Mouse (Mus musculus) layer of hippocampus, adult 9-10 months (tissue): Measurements from ENCODE around the gene H3f3a.
A peak's percentile ranks its signal among the peaks of the same experiment; 100 is the strongest.

ENCODE experiments used
- DNase-seq: peaks from one replicate; pipeline ENCODE4 v3.0.0; 2022; ENCODE audit warnings: low spot score

The H3f3a gene

GRCm38 (mm10) chr1:180822276-180822675 lies 8.5 kb upstream of the H3f3a start:
- DNase-seq: no peak

DNA sequence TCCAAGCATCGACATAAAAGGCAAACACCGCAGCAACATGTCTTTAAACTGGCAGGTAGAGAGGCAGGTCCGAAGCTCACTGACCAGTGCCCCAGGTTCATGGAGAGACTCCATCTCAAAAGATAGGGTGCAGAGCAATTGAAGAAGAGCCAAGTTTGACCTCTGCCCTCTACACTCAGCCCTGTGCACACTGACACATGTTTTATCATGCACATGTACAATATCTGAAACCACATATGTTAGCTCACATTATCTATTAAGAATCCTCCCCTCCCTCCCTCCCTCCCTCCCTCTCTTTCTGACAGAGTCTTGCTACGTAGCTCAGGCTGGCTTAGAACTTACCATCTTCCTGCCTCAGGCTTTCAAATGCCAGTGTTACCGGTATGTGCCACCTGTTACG lies 7.4 kb upstream of the H3f3a start:
- no peak for DNase-seq

DNA sequence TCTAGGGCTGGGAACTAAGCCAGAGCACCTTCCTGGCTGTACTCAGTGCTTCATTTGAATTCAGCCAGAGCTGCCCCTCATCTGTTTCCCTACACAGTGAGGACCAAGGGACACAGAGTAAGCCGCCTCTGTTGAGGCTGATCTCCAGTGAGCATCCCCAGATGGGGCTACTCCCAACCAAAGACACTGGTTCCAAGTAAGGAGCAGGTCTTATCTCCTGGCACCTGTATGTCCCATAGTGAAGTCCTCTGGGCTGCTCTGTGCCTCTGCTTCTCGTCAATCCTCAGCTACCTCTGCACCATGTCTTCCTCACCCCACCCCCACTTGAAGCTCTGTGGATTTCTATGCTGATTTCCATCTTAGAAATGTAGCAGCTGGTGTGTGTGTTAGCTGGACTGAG lies 4.3 kb upstream of the H3f3a start:
- DNase-seq: no peak

- DNase-seq: no peak
Measured at GRCm38 (mm10) chr1:180815371-180816024, 1.8 kb upstream of the H3f3a start.

GRCm38 (mm10) chr1:180813409-180813884 lies 296 bp downstream of the H3f3a start:
- DNase-seq: peak; percentile 72

DNA sequence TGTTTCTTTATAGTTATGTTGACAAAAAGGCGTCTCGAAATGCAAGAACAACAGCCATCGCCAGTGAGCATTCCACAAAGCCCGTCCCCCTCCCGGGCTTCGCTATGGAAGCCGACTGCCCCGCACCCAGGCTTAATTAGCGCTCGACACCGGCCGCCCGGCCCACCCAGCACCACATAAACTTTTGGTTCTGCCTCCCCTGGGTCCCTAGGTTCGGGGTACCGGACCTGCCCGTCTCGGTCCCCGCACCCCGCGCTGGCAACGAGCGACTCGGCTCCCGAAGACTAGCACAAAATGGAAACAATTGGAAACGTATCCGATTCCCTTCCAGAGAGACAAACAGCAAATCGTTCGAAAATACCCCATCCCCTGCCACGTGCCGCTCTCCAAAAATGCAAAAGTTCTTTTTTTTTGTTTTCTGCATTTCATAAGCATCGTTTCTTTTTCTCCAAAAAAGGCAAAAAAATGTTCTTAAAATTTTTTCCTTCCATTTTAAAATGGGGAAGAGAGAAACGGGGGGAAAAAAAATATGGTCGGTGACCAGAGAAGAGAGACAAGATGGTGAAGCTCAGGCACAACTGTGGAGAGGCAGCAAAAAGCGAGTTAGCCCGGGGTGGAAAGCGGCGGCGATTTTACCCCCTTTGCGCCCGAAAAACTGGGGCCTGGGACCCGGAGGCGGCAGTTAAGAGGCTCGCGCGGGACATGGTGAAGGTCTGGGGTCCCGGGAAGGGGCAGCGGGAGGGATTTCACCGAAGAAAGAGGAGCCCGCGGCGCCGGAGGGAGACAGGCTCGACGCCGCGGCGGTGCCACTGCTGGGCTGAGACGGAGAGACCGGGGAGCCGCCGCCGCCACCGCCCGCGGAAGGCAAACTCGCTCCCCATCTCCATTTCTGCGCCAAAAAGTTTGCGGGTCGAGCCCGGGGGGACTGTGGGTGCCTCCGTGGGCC lies 1.0 kb downstream of the H3f3a start:
- DNase-seq: peak; percentile 31

GRCm38 (mm10) chr1:180811596-180812462 lies 1.9 kb downstream of the H3f3a start:
- no peak for DNase-seq

DNA sequence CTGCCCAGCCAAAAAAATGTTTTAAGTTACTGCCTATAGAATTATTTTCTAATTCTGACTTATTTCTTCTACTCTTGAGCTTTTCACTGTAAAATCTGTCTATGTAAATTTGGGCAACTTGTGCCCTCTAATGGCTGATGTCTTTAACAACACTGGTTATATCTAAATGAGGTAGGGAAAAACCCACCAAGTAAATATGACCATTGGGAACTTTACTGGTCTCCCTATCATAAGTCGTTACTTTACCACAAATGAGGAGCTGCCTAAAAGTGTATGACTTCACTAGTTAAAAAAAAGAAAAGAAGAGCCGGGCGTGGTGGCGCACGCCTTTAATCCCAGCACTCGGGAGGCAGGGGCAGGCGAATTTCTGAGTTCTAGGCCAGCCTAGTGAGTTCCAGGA lies 2.8 kb downstream of the H3f3a start:
- no peak for DNase-seq

- no peak for DNase-seq
Measured at GRCm38 (mm10) chr1:180808831-180809230, 4.9 kb downstream of the H3f3a start.

GRCm38 (mm10) chr1:180803881-180804280 lies 9.9 kb downstream of the H3f3a start:
- no peak for DNase-seq

DNA sequence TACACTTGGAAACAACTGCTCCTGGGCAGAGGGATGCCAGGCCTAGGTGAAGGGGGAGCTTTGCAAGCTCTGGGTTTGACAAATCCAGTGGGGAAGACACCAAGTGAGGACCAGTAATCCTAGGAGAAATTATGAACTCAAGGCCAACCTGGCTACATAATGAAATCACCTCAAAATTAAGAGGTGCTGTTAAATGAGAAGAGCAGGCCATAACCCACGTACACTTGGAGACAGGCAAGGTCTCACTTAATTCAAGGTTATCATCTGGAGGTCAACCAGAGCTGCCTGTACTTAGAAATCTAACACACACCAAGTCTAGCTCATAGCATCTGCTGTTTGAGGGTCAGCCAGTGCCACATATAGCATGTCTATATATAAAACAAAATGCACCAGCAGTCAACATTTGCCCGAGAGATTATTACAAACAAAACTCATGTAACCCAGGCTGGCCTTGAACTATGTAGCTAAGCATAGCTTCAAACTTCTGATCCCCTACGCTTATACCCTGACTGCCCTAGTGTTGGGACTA lies 12.2 kb downstream of the H3f3a start:
- no peak for DNase-seq

DNA sequence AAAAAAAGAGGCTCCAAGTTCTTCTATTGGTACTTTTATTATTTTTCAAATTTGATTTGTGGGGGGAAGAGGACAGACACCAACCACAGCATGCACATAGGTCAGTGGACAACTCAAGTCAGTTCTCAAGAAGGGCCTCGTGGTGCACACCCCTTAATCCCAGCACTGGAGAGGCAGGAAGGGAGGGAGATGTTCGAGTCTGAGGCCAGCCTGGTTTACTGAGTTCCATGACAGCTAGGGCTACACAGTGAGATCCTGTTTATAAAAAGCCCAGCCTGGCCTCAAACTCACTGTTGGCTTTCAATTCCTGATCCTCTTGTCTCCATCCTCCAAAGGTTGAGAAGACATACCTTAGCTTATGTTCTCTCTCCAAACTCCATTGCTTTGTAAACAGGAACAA lies 12.9 kb downstream of the H3f3a start:
- no peak for DNase-seq

GRCm38 (mm10) chr1:180800022-180800421 lies 13.7 kb downstream of the H3f3a start:
- no peak for DNase-seq

DNA sequence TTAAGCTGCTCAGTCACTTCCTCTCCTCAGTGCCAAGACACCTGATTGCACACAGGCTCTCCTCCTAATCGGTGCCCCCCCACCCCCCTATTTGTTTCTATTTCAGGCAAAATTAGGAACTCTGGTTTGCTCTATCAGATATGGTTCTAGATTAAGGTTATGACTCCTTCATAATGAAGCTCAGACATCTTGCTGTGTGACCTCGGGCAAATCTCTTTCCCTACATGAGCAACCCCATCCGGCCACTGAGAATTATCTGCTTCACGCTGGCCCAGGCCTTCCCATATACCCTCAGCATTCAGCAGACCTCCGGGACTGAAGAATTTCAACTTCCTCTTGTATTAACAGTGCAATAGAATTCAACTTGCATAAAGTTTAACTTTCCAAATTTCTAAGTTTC lies 14.5 kb downstream of the H3f3a start:
- DNase-seq: no peak

- DNase-seq: no peak
Measured at GRCm38 (mm10) chr1:180798660-180799059, 15.1 kb downstream of the H3f3a start.

DNA sequence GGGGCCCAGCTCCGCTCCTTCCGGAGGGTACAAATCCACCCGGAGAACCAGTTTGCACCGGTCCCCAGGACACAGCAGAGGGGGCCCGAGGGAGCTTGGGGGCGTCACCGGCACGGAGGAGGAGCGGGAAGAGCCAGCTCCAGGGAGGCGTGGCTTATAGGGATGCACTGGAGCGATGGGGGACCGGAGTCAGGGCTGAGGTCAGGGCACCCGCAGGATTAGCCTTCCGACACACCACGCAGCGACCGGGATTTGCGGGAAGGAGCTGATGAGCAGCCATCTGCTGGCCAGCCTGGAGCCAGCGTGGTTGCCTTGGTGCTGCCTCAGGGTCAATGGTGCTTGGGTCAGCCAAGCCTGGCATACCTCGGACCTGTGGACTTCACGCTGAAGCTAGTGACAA lies 19.6 kb downstream of the H3f3a start:
- no peak for DNase-seq

DNA sequence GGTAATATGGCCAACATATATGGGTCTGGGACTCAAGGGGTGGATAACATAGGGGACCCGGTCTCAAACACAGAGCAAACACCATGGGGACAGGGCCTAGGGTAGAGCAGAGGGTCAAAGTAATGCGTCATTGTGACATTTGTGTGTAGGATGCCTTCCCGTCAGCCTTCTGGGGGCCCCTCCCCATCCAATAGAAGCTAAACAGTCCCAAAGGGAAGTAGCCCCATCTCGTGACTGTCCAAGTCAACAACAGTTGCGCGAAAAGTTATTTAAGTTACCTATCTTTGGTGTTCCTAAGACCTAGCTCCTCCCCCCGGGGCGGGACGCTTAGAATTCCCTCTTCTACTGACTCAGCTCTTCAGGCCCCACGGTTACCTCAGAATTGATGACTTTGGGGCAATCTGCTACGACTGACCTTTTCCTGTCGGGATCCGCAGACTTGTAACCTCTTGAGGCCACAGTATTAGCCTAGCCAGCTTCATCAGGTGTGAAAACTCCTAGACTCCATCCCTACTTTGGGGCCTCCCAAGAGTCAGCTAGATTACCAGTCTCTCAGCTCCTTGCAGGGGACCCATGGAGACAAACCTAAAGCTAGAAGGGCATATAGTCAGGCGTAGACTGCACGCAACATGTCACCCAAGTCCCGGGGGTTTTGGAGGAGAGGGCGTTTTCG lies 20.2 kb downstream of the H3f3a start:
- no peak for DNase-seq

DNA sequence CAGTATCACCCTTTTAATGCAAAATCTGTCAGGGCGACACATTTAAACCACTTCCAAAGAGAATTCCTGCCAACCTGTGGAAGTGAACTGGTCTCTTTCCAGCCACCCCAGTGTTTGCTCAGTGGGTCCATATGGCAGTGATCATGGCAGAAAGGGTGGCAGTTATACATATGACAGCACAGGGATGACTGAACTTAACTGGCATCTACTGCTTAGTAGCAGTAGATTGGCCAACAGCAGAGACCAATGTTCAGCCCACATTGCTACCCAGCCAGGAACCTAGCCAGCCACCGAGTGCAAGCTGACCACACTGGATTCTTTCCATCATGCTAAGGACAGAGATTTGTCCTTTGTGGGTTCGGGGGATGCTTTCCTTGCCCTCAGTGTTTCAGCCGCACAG lies 20.9 kb downstream of the H3f3a start:
- DNase-seq: no peak

- no peak for DNase-seq
Measured at GRCm38 (mm10) chr1:180791821-180792480, 21.8 kb downstream of the H3f3a start.

- DNase-seq: no peak
Measured at GRCm38 (mm10) chr1:180783580-180783928, 30.2 kb downstream of the H3f3a start.
